Mouse (Mus musculus): ENCODE measurements at regions not wholly inside any gene's neighbourhood (a gene's known extent, or its start where the extent isn't known, plus 50 kb on each side); places are given as distances from the start of the nearest gene placed in this dataset.

DNA sequence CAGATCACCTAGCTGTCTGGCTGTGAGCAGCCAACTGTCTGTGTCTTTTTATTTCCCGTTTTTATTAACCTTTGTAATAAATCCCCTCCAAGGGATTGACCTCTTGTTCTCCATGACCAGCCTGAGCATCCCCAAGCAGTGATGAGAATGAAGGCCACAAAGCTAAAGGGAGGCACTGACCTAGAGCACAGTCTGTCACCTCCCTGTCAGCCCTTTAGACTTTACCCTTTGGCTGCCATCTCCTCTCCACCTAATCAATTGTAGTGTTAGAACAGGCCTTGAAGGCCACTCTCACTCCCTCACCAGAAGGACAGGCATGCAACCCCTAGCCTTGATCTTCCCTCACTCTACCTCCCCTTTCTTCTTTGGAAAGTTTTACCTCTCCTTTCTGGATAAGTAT is 394.2 kb upstream of the Map3k7 start:
- TF ChIP-seq POLR2A (IDR thresholded peaks at IDR 0.05; ENCODE audit: control insufficient read depth in 1 of 2, insufficient read depth in 1 of 2, low read depth in 1 of 2, low read length in 2 of 2, poor library complexity in 1 of 2) (no peak), ZNF384 (IDR thresholded peaks at IDR 0.05; ENCODE audit: low read depth, low read length) (no peak), MXI1 (IDR thresholded peaks at IDR 0.05; ENCODE audit: low read depth, low read length) (no peak)

All from MEL (cell line).